Mouse (Mus musculus): ENCODE data around the gene Agtrap.
"Not testable (repeated sequence)": the region's sequence is repeated elsewhere in the genome, so short reads cannot be mapped to it uniquely, and the experiment has no call there.

Agtrap gene

DNA sequence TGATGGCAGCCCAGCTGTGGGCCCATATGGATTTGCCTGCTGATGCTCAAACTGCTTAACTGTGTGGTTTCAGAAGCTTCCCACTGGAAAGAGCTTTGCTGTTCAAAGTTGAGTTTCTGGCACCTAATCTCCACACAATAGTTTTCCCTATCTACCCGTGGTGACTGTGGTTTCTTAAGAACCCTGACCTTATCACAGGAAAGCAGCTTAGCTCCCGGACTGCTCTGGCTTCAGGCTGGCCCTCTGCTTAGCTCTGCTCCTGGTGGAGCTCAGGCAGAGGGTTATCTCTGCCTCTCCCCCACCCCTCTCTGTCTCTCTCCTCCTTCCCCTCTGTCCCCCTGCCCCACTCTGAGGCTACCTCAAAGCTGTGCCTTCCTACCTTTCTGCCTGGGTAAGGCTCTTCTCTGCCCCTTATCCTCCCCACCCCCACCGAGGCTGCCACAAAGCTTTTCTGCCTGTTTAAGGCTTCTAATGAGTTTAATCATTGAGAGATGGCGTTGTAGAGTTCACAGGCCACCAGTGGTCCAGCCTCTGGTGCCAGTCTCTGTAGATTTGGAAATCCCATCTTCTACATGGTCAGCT lies 41.3 kb downstream of the Agtrap start:
- no peak for DNase-seq (ENCODE audit: low read depth)

DNA sequence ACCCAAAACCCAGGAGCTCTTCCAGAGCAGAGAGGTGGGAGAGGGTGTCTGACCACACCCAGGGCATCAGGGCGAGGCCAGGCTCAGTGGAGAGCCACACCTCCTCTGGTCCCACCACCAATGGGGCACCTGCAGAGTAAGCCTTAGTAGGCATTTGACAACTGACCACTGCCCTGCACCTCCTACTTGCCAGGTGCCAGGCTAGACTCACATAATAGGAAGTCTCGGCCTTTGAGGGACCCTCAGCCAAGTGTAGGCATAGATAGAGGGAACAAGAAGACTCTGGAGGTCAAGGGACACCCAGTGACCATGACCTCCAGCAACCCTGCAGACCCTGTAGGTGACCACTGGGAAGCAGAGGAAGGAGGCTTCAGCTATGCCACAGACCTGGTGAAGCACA lies 43.7 kb downstream of the Agtrap start:
- no peak for DNase-seq (ENCODE audit: low read depth)

DNA sequence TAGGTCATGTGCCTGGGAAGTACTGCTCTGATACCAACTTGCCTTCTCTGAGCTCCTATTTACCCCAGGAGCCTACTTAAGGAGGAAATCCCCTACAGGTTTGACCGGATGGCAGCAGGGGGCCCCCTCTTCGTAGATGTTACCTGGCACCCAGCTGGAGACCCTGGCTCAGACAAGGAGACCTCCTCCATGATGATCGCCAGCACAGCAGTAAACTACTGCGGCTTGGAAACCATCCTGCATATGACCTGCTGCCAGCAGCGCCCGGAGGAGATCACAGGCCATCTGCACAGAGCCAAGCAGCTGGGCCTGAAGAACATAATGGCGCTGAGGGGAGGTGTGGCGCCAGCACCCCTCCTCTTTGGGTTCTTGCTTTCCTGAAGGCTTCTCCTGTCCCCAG lies 44.5 kb downstream of the Agtrap start:
- DNase-seq (ENCODE audit: low read depth) = not testable (repeated sequence)

DNA sequence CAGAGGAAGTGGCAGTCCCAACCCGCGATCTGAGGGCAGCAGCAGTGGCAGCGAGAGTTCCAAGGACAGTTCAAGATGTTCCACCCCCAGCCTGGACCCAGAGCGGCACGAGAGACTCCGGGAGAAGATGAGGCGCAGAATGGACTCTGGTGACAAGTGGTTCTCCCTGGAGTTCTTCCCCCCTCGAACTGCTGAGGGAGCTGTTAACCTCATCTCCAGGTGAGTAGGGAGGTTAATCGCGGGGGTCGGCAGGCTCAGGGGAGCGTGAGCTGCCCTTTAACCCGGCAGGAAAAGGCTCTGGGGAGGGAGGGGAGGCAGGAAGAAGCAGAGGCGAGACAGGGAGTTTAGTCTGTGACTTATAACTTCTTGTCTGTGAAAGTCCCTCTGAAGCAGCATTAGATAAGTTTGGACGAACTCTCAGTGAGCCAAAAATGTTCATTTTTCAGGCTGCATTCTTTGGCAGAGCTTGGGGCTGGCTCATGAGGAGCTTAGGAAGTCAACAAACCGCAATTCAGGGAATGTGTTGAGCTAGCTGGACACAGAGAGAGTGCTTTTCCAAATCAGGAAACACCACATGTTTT lies 46.1 kb downstream of the Agtrap start:
- DNase-seq (ENCODE audit: low read depth) = peak; percentile 67

DNA sequence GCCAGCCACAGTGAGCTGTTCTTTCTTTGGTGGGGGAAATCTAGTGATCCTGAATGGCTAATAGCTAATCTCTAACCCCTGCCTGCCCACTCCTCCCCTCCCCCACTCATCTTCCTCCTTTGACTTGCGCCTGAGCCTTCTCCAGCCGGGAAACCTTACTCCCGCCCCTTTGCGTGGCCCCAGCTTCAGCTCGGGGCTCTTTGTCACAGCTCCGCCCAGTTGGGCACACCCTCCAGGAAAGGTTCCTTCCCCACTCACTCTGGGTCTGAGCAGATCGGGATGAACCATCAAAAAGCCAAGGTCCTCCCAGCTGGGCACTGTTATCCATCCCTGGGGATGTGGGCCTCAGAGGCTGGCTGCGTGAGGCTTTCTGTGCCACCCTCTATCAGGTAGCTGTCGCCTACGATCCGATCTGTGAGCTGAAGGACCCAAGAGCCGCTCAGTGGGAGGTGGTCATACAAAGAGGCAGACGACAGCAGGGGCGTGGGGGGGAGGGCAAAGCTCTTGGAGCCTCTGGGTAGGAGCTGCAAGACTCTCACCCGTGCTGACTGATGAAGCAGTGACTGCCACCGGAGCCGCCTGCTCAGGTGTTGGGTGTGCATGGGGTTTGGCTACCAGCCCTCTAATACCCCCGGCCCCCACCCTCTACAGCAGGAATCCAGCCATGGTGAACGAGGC lies 46.8 kb downstream of the Agtrap start:
- DNase-seq (ENCODE audit: low read depth) = peak; percentile 64

DNA sequence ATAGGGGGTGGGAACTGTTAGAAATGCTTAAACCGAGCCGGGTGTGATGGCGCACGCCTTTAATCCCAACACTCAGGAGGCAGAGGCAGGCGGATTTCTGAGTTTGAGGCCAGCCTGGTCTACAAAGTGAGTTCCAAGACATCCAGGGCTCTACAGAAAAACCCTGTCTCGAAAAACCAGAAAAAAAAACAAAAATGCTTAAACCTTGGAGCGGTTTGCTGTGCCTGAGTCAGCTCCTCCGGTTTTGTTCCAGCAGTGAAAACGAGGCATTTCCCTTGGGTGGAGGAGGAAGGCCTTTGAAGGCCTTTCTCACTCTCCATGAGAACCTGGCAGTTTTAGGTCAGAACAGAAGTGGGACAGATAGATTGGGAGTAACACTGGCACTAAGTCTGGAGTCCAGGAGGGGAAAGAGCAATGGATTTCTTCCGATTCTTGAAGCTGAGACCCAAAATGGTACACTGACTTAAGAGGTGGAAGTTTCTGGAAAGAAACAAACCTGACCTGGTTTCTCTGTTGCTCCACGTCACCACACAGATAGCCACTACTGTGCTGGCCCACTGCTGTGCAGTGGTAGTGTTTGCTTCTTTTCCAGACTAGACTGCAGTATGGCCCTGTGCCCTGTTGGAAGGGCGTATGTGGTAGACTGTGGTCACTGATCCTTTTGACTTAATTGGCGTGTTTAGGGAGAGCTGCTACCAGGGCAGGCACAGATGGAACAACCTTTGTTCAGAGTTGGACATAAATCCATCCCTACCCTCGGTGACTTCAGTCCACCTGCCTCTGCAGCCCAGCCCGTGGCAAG lies 47.6 kb downstream of the Agtrap start:
- DNase-seq (ENCODE audit: low read depth) = peak; percentile 24

DNA sequence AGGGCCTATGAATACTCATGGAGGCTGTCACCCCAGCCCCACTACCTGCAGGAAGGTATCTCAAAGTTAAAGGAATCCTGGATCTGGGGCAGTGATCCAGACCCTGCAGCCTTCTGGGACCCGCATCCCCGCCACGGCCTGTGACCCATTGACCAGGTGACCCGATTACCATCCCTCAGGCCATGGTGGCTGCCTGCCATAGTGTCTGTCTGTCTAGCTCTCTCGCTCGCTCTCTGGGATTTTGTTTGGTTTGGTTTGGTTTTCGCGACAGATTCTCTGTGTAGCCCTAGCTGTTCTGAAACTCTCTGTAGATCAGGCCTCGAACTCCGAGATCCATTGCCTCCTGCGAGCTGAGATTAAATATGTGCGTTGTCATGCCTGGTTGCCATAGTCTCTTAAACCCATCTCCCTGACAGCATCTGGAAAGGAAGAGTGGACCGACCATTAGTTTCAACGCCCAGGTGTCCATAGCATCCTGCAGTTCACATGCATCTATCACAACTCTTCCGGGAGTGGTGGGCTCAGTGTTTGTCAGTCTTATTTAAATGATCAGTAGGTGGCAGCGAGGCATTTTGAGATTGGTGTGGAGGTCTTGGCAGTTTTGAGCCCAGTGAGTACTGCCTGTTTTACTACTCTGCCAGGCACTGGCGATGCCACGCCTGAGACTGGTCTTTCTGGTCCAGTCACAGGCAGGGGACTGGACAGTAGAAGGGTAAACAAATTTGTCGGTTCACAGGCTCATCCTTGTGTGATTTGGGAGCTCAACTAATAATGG lies 48.4 kb downstream of the Agtrap start:
- DNase-seq (ENCODE audit: low read depth) = no peak

DNA sequence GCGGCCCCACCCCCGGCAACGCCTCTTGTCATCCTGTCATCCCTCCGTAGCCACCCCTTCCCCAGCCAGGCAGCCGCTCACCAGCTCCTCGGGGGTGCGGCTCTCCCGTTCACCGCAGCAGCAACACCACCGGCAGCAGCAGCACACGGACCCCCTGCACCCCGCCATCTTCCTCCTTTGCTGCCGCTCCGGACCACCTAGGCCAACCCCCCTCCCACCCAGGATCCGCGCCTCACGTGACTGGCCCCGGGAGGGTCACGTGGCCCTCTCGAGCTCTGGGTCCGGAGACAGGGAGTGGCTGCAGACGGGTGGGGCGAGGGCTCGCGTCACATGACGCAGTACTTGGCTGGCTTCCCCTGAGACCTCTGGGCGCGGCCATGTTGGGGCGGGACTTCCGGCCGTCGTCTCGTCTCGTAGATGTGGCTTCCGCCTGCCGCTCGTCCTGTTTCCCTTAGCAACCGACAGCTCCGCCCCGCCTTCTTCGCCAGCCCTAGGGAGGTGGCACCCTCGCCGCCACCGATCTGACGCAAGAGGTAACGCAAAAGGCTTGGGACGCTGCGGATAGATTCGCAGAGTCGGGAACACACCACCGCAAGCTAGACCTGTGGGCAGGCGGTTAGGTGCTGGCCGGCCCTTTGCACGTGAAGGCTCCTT lies 49.1 kb downstream of the Agtrap start, which contains the start of the genes Clcn6 and Mthfr:
Gene Clcn6, minus strand, starts transcription at position 222 of the 654 bp plus-strand sequence.
Gene Mthfr, plus strand, starts transcription at position 478 of the 654 bp plus-strand sequence.
- peak; percentile 99 for DNase-seq (ENCODE audit: low read depth)

DNA sequence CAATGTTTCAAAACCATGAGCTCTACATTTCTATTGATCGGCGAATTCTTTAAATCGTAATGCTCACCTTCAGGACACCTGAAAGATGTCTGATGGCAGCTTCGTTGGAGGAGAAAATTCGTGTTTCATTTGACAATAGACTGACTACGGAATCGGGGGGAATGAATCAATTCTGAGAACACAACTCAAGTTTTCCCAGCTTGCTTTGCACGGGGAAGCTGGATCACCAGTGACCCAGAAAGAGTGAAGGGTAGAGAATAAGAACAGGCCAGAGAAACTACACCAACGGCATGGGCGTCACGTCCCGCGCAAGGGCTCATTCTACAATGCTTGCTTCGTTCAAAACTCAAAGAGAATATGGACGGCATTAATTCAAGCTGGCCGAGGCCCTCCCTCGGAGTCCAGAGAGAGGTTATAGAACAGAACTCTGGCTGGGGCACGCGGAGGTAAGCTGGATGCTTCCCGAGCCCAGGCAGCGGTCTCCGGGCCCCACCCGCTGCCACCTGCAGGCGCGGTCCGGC lies 49.7 kb downstream of the Agtrap start:
- no peak for DNase-seq (ENCODE audit: low read depth)

DNA sequence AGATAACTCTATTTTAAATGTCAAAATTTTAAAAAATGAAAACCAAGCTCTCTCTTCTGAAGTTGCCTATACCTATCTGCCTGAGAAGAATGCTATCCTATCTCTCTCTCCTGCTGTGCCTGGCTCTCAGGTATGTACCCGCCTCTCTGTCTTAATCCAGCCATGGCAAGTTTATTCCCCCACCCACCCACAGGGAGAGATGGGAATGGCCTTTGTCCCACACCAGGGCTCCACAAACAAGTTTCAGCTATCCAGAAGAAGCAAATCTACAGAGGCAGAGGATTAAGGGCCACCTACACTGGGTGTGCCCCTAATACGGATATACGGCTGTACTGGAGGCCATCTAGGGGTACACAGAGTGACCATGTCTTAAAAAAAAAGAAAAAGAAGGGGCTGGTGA lies 52.4 kb downstream of the Agtrap start:
- DNase-seq (ENCODE audit: low read depth) = no peak

DNA sequence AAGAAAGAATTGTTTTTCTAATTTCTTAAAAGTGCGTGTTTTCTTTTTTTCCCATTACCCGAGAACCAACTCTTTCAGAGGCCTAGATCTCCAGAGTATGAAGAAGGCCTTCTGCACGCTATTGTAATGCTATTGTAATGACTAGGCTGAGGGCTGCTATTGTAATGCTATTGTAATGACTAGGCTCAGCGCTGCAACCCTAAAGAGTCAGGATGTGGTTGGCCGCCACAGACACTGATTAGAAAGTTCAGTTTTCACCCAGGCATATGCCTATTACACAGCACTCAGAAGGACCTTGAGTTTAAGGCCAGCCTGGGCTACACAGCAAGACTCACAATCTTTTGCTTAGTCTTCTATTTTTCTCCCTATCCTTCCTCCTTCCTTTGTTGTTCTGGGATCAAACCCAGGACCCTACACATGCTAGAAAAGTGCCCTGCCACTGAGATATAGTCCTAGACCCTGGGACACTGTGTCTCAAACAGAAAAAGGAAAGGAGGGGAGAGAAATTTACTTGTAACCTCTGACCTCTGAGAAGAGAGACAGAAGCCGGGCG lies 53.9 kb downstream of the Agtrap start:
- DNase-seq (ENCODE audit: low read depth) = peak; percentile 86

DNA sequence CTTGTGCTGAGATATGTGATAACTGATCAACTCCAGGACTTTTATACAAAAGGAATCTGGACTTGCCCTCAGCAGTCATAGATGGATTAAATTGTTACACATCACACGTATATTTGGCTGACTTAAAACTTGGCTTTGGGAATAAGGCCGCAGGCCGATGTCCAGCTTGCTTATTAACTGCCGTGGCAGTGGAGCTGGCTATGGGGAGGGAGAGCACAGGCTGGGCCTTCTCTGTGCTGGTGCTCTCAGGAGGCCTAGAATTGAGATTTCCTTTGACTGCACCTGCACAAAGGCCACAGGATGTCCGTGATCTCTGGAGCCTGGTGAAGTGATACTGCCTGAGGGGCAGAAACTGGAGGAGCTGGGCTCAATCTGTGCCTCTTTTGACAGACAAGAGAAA lies 57.3 kb downstream of the Agtrap start:
- DNase-seq (ENCODE audit: low read depth) = no peak

DNA sequence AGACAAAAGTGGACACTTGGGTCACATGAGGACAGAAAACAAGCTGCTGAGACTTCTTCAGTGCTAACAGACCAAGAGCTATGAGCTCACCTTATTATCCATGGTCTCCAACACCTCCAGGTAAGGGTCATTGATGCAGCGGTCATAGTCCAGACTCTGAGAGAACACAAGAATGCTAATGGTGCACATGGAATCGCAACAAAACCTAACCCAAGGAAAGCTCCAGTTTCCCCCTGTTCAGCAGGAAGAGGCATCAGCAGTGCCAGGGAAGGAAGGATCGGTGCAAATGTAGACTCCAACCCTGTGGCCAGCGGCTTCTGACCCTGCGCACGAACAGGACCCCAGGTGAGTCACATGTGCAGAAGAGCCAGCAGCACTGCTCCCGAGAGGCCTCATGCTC lies 58.5 kb downstream of the Agtrap start:
- no peak for DNase-seq (ENCODE audit: low read depth)
